In the genomic region with DNA sequence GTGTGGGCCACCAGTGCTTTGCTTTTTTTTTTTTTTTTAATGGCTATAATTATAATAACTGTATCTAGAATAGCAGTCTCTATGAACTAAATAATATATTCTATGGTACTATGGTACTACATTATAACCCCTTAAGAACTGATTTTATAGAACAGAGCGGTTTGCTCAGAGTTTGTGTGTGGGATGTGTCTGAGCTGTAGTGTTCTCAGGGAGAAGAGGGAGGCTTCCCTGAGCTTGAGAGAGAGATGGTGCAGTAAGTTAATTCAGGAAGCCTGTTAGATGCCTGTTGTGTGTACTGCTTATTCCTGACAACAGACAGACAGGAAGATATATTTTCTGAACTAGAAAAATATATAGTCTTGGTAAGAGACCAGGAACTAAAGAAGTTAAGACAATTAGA, we compare ENCODE assay signal across 19 mouse cellular contexts. TPM values are rescaled to one million over a fixed set of nuclear protein-coding genes. Genes with fewer than 3 reads are reported as not detected.
"Had no signal": no experiment of that assay in that cellular context is flagged by ENCODE, and none has a peak within 500 bp of the region (broad histone marks: within the 10 kb centered on the region; RNA-seq: fewer than 3 reads in every experiment).

No protein-coding gene starts in this region.

- H3K27ac ChIP-seq: lung, embryonic 15.5 days; neural tube, embryonic 13.5 days; neural tube, embryonic 15.5 days had no signal

- H3K36me3 ChIP-seq: lung, embryonic 15.5 days; midbrain, embryonic 12.5 days; neural tube, embryonic 13.5 days; neural tube, embryonic 15.5 days had no signal

- H3K9me3 ChIP-seq: lung, embryonic 15.5 days; midbrain, embryonic 10.5 days; midbrain, embryonic 12.5 days; neural tube, embryonic 13.5 days; neural tube, embryonic 15.5 days had no signal

- H3K9ac ChIP-seq: liver, postnatal 0 days; lung, embryonic 15.5 days; midbrain, embryonic 12.5 days; neural tube, embryonic 13.5 days; neural tube, embryonic 15.5 days had no signal

- H3K27me3 ChIP-seq: lung, embryonic 15.5 days; midbrain, embryonic 12.5 days; neural tube, embryonic 13.5 days; neural tube, embryonic 15.5 days had no signal

- ATAC-seq: liver, postnatal 0 days; midbrain, embryonic 16.5 days had no signal

- DNase-seq: liver, postnatal 0 days; lung, adult 2 months; lung, postnatal 10 days; lung, postnatal 4 days; right cerebral cortex, postnatal 25 days; right cerebral cortex, postnatal 4 days; spleen, adult 18-20 months; thymus, adult 18-20 months; thymus, postnatal 14 days; thymus, postnatal 36 days had no signal

- H3K4me3 ChIP-seq: lung, embryonic 15.5 days; midbrain, embryonic 10.5 days; midbrain, embryonic 12.5 days; myocyte; neural tube, embryonic 13.5 days; neural tube, embryonic 15.5 days had no signal

- H3K4me2 ChIP-seq: lung, embryonic 15.5 days; neural tube, embryonic 13.5 days; neural tube, embryonic 15.5 days had no signal

RNA-seq across cellular contexts. Expression of a gene that starts 28.3 kb away (rescaled TPM):
- total RNA-seq: megakaryocyte, adult 5-6 weeks; megakaryocyte-erythroid progenitor cell, adult 5-6 weeks had no signal
